Mouse (Mus musculus): ENCODE measurements around the gene Rab11fip3.

Rab11fip3 gene

GRCm38 (mm10) chr17:26089905-26090632, 20.7 kb upstream of the Rab11fip3 start, which contains the start of gene Decr2:
Decr2 (minus strand) TSS chr17:26090337.
- peak; percentile 83; the same call in 1 of the 2 replicates for ATAC-seq (ENCODE audit: insufficient number of reproducible peaks, low FRiP score, low TSS enrichment)

GRCm38 (mm10) chr17:26087059-26087564, 17.8 kb upstream of the Rab11fip3 start:
- ATAC-seq (ENCODE audit: insufficient number of reproducible peaks, low FRiP score, low TSS enrichment), result no peak

- ATAC-seq (ENCODE audit: insufficient number of reproducible peaks, low FRiP score, low TSS enrichment), result no peak
These were observed 11.5 kb upstream of the Rab11fip3 start for GRCm38 (mm10) chr17:26080867-26081266.

- no peak for ATAC-seq (ENCODE audit: insufficient number of reproducible peaks, low FRiP score, low TSS enrichment)
These were observed 9.5 kb upstream of the Rab11fip3 start for GRCm38 (mm10) chr17:26078851-26079250.

- ATAC-seq (ENCODE audit: insufficient number of reproducible peaks, low FRiP score, low TSS enrichment), result no peak
These were observed 5.9 kb upstream of the Rab11fip3 start for GRCm38 (mm10) chr17:26075246-26075645.

GRCm38 (mm10) chr17:26070136-26070535, 781 bp upstream of the Rab11fip3 start:
- ATAC-seq (ENCODE audit: insufficient number of reproducible peaks, low FRiP score, low TSS enrichment), result no peak

GRCm38 (mm10) chr17:26068024-26068830, 1.1 kb downstream of the Rab11fip3 start:
- ATAC-seq (ENCODE audit: insufficient number of reproducible peaks, low FRiP score, low TSS enrichment), result 0 out of 2 replicates have a peak, but pooled peaks have one; percentile 16

- no peak for ATAC-seq (ENCODE audit: insufficient number of reproducible peaks, low FRiP score, low TSS enrichment)
These were observed 2.8 kb downstream of the Rab11fip3 start for GRCm38 (mm10) chr17:26066488-26067020.

- ATAC-seq (ENCODE audit: insufficient number of reproducible peaks, low FRiP score, low TSS enrichment), result no peak
These were observed 4.4 kb downstream of the Rab11fip3 start for GRCm38 (mm10) chr17:26064916-26065315.

GRCm38 (mm10) chr17:26057787-26058567, 11.4 kb downstream of the Rab11fip3 start:
- no peak for ATAC-seq (ENCODE audit: insufficient number of reproducible peaks, low FRiP score, low TSS enrichment)

GRCm38 (mm10) chr17:26057278-26057677, 12.1 kb downstream of the Rab11fip3 start:
- no peak for ATAC-seq (ENCODE audit: insufficient number of reproducible peaks, low FRiP score, low TSS enrichment)

- ATAC-seq (ENCODE audit: insufficient number of reproducible peaks, low FRiP score, low TSS enrichment), result no peak
These were observed 14.2 kb downstream of the Rab11fip3 start for GRCm38 (mm10) chr17:26055164-26055563.

- no peak for ATAC-seq (ENCODE audit: insufficient number of reproducible peaks, low FRiP score, low TSS enrichment)
These were observed 15.1 kb downstream of the Rab11fip3 start for GRCm38 (mm10) chr17:26054133-26054845.

GRCm38 (mm10) chr17:26052706-26053105, 16.6 kb downstream of the Rab11fip3 start:
- ATAC-seq (ENCODE audit: insufficient number of reproducible peaks, low FRiP score, low TSS enrichment), result no peak

GRCm38 (mm10) chr17:26052074-26052473, 17.3 kb downstream of the Rab11fip3 start:
- no peak for ATAC-seq (ENCODE audit: insufficient number of reproducible peaks, low FRiP score, low TSS enrichment)

- no peak for ATAC-seq (ENCODE audit: insufficient number of reproducible peaks, low FRiP score, low TSS enrichment)
These were observed 21.2 kb downstream of the Rab11fip3 start for GRCm38 (mm10) chr17:26048118-26048517.

GRCm38 (mm10) chr17:26046253-26046997, 22.9 kb downstream of the Rab11fip3 start:
- ATAC-seq (ENCODE audit: insufficient number of reproducible peaks, low FRiP score, low TSS enrichment), result no peak

- no peak for ATAC-seq (ENCODE audit: insufficient number of reproducible peaks, low FRiP score, low TSS enrichment)
These were observed 24.1 kb downstream of the Rab11fip3 start for GRCm38 (mm10) chr17:26045285-26045684.

GRCm38 (mm10) chr17:26043249-26043636, 26.1 kb downstream of the Rab11fip3 start:
- peak; percentile 60; the same call in 1 of the 2 replicates for ATAC-seq (ENCODE audit: insufficient number of reproducible peaks, low FRiP score, low TSS enrichment)
